Mouse (Mus musculus) lung, adult 2 months (tissue): ENCODE measurements around the gene Aunip.

Experiments used
- CTCF ChIP-seq: fragments of 200-500 bp; IDR thresholded peaks from 2 replicates; pipeline ENCODE4 v1.5.1; 2011; ENCODE audit warnings: mild to moderate bottlenecking, low read length, control low read depth; ENCODE audit not compliant: insufficient read depth
- POLR2A ChIP-seq: fragments of 200-500 bp; IDR thresholded peaks from 2 replicates; pipeline ENCODE4 v1.6.1; 2011; ENCODE audit warnings: low read depth, mild to moderate bottlenecking, control low read depth, low read length, borderline replicate concordance; ENCODE audit errors: extremely low read depth

DNA sequence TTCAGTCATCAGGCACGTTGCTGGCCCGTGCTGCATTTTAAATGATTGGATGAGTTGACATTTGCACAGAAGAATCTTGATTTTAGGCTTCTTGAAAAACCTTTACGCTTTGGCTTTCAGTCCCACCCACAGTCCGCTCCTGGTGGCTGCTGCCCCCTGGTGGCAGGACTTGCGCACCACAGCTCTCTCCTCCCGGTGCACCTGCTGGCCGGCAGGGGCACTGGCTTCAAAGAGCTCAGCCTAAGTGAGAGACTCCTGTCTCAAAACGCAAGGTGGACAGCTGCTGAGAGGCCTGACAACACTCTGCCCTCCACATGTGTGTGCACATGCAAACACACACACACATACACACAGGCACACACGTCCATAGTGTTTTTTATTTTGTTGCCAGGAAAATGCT is 32.8 kb upstream of the Aunip start:
- TF ChIP-seq CTCF, result peak; percentile 98
- no peak for TF ChIP-seq POLR2A
